Mouse (Mus musculus) heart, embryonic 14.5 days (tissue): ENCODE data around the gene Nisch. TPM values are rescaled to one million over a fixed set of nuclear protein-coding genes. Genes with fewer than 3 reads are reported as not detected.

Source experiments
- ATAC-seq: fragments of 200-750 bp; cut with Nextera tagmentation; 2 replicates; pipeline ENCODE4 v1.8.0; 2017; ENCODE audit warnings: low read depth, moderate TSS enrichment; ENCODE audit not compliant: insufficient number of reproducible peaks, insufficient read depth, low FRiP score
- H3K27ac ChIP-seq, 2 experiments: fragments of 200-500 bp in 1 of 2; fragments of 300-500 bp in 1 of 2; sonication (generic) in 1 of 2; replicated peaks in 1 of 2; 2 replicates each; pipeline ENCODE4 v1.5.1; 2012 to 2014; ENCODE audit warnings: low read depth in 2 of 2, low read length in 2 of 2, control low read depth in 1 of 2, mild to moderate bottlenecking in 1 of 2, mixed read lengths in 1 of 2; ENCODE audit not compliant: control insufficient read depth in 1 of 2, insufficient read depth in 1 of 2
- H3K27me3 ChIP-seq: fragments of 300-500 bp; sonication (generic); 2 replicates; pipeline ENCODE4 v1.6.1; 2014; ENCODE audit warnings: mild to moderate bottlenecking, low read length, control low read depth; ENCODE audit not compliant: control insufficient read depth, insufficient read depth
- H3K36me3 ChIP-seq: fragments of 300-500 bp; sonication (generic); 2 replicates; pipeline ENCODE4 v1.6.1; 2014; ENCODE audit warnings: mild to moderate bottlenecking, control low read depth, low read length, mixed read lengths; ENCODE audit not compliant: control insufficient read depth, insufficient read depth
- H3K4me1 ChIP-seq, 2 experiments: fragments of 200-500 bp in 1 of 2; fragments of 300-500 bp in 1 of 2; sonication (generic) in 1 of 2; 2 replicates each; pipeline ENCODE4 v1.6.1; 2012 to 2014; ENCODE audit warnings: low read length in 2 of 2, control low read depth in 1 of 2, mixed read lengths in 1 of 2; ENCODE audit not compliant: control insufficient read depth in 2 of 2, insufficient read depth in 2 of 2
- H3K4me2 ChIP-seq: fragments of 300-500 bp; sonication (generic); 2 replicates; pipeline ENCODE4 v1.6.1; 2014; ENCODE audit warnings: mild to moderate bottlenecking, low read length
- H3K4me3 ChIP-seq, 2 experiments: fragments of 200-500 bp in 1 of 2; fragments of 300-500 bp in 1 of 2; sonication (generic) in 1 of 2; 2 replicates each; pipeline ENCODE4 v1.5.1; 2012 to 2014; ENCODE audit warnings: low read length in 2 of 2, mild to moderate bottlenecking in 2 of 2, control low read depth in 1 of 2, low read depth in 1 of 2, moderate library complexity in 1 of 2; ENCODE audit not compliant: control insufficient read depth in 1 of 2, insufficient read depth in 1 of 2
- H3K9ac ChIP-seq: fragments of 300-500 bp; sonication (generic); 2 replicates; pipeline ENCODE4 v1.6.1; 2014; ENCODE audit warnings: mild to moderate bottlenecking, low read length
- H3K9me3 ChIP-seq: fragments of 300-500 bp; sonication (generic); 2 replicates; pipeline ENCODE4 v1.6.1; 2016; ENCODE audit warnings: low read length, control low read depth; ENCODE audit not compliant: control insufficient read depth
- WGBS: fragments of 180-500 bp; shearing (Covaris S2); extraction: QIAGEN DNeasy Blood & Tissue Kit; methylation state at CpG from one replicate; pipeline ENCODE4 v1.1.7; 2014; 5-methylcytosine and 5-hydroxymethylcytosine counted together
- polyA plus RNA-seq: library from polyadenylated mRNA; unstranded; fragments of >200 nt; fragmentation: Nextera tagmentation; extraction: Ambion mirVana; gene quantifications from 2 replicates; pipeline ENCODE4 v1.2.1, GENCODE M21; 2014

Nisch gene
- polyA plus RNA-seq, 1 experiment from 2014 or later, result 308 TPM

- Histone ChIP-seq H3K4me3 (no peak overlapping the region), H3K27me3 (no peaks in the 10 kb centered on the region), H3K4me1 (peaks cover 11 to 19% of the 10 kb centered on the region in 2 experiments), H3K36me3 (peaks cover 65% of the 10 kb centered on the region), H3K9ac (no peak overlapping the region), H3K27ac (no peak overlapping the region), H3K9me3 (no peaks in the 10 kb centered on the region), H3K4me2 (no peak overlapping the region)
- 93% methylated on average over 34 of the region's 34 CpGs for WGBS
- ATAC-seq, result no peak
Observed at GRCm38 (mm10) chr14:31135495-31136410, 81.0 kb downstream of the Nisch start.

DNA sequence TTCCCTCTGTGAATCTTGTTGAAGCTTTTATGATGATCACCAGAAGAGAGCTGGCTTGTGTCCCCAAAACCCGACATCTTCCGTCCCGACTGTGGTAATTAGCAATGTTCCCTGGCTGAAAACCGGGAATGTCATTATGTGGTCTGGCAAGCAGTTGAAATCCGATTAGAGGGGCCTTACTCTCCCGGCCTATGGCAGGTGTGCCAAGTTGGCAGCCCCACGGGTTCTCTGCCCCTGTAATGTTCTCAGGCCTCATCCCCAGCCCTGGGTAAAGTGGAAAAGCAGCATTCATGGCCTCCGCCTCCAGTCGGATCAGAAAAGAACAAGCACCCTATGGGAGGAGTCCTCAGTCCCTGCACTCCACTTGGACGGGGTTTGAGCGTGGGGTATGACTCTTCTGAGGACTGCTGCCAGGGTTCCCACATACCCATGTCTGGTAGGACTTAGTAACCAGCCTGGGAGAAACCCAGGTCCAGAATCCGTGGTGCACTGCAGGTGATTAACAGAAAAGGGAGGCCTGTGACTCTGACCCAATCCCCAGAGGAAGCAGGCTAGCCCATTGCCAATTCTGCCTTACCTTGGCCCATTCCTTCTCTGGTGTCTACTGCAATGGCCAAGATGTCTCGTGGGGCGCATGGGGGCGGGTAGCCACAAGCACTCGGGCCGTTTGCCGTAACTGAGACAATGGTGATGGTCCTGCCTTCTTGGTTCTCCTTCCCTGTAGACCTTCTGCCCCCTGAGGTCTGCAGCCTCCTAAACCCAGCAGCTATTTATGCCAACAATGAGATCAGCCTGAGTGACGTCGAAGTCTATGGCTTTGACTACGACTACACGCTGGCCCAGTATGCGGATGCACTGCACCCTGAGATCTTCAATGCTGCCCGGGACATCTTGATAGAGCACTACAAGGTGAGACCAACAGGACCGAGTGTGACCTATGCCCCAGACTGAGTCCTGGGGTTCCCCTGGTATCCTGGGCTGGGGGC lies 82.4 kb downstream of the Nisch start:
- Histone ChIP-seq H3K4me1 (peaks cover 19 to 27% of the 10 kb centered on the region in 2 experiments), H3K4me2 (no peak overlapping the region), H3K27me3 (no peaks in the 10 kb centered on the region), H3K9ac (no peak overlapping the region), H3K4me3 (no peak overlapping the region), H3K27ac (no peak overlapping the region), H3K36me3 (peaks cover 51% of the 10 kb centered on the region), H3K9me3 (no peaks in the 10 kb centered on the region)
- no peak for ATAC-seq
- 85% methylated on average over 25 of the region's 25 CpGs for WGBS

DNA sequence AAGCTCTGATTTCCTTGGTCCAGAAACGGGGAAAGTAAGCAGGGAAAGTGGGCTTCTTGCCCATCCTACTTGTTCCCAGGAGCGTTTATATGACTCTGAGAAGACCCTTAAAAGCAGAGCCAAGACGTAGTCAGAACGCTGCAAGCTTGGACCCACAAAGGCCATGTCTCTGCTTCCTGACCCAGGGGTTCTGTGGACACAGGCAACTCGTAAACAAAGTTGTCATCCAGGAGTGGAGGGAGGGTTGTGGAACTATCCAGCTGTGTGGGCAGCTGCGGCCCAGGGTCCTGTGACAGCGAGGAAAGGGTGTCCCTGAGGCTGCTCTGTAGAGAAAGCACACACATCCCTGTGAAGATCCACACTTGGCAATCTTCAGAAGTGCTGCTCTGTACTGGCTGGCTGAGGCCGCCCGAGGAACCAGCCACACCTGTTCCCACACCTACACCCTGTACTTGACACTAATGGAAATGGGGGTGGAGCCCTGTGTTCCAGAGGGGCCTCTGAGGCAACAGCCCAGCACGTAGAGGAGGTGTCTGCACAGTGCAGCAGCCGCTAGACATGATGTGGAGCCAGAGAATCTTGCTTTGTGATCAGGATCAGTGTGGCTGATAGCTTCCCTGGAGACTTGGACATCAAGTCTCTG lies 83.6 kb downstream of the Nisch start:
- ATAC-seq, result no peak
- Histone ChIP-seq H3K27ac (no peak overlapping the region), H3K9me3 (no peaks in the 10 kb centered on the region), H3K4me3 (no peak overlapping the region), H3K36me3 (peaks cover 39% of the 10 kb centered on the region), H3K9ac (0 out of 2 replicates have a peak overlapping the region, but pooled peaks have one; percentile 2), H3K4me1 (peaks cover 19 to 27% of the 10 kb centered on the region in 2 experiments), H3K4me2 (peak overlapping the region; percentile 84), H3K27me3 (no peaks in the 10 kb centered on the region)
- 63% methylated on average over 11 of the region's 11 CpGs for WGBS

- 85% methylated on average over 7 of the region's 7 CpGs for WGBS
- Histone ChIP-seq H3K9ac (peak overlapping the region; percentile 93), H3K4me1 (peaks cover 19 to 27% of the 10 kb centered on the region in 2 experiments)
Observed at GRCm38 (mm10) chr14:31132491-31132975, 84.2 kb downstream of the Nisch start.

DNA sequence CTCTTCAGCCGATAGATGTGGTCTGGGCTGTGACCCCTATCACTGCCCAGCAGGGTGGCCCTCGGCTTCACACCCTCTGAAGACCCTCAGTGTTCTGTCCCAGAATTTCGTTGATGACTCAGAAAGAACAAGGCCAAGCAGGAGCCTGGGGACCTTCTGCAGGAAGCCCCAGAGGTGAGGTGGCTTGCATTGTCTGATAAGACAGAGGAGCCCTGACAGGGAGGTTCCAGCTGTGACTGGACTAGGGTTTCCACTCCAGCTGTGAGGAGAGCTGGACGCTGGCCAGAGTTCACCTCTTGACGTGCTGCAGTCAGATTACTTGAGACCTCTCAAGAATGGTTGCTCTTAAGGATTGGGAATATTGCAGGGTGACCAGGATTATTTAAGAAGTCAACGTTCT lies 84.7 kb downstream of the Nisch start:
- H3K4me1 ChIP-seq, result peaks cover 21 to 32% of the 10 kb centered on the region in 2 experiments
- peaks cover 28% of the 10 kb centered on the region for H3K36me3 ChIP-seq
- peak overlapping the region; percentile 93 for H3K9ac ChIP-seq
- no peak for ATAC-seq
- H3K27me3 ChIP-seq, result no peaks in the 10 kb centered on the region
- no peak overlapping the region for H3K27ac ChIP-seq
- peak overlapping the region; percentile 74 to 88 for H3K4me3 ChIP-seq
- no peaks in the 10 kb centered on the region for H3K9me3 ChIP-seq
- 2% methylated on average over 6 of the region's 6 CpGs for WGBS
- H3K4me2 ChIP-seq, result peak overlapping the region; percentile 84

More at GRCm38 (mm10) chr14:31132491-31132975, 84.2 kb downstream of the Nisch start:
- no peaks in the 10 kb centered on the region for H3K27me3 ChIP-seq
- H3K4me3 ChIP-seq, result peak overlapping the region in 1 of 2 experiments; percentile 88; a peak in 1 of 4 replicates
- no peak overlapping the region for H3K27ac ChIP-seq
- no peak for ATAC-seq
- no peaks in the 10 kb centered on the region for H3K9me3 ChIP-seq
- peaks cover 33% of the 10 kb centered on the region for H3K36me3 ChIP-seq
- peak overlapping the region; percentile 84 for H3K4me2 ChIP-seq

GRCm38 (mm10) chr14:31131272-31131821 lies 85.4 kb downstream of the Nisch start:
- Histone ChIP-seq H3K9ac (peak overlapping the region; percentile 93), H3K9me3 (no peaks in the 10 kb centered on the region), H3K27ac (peak overlapping the region; percentile 4 to 83), H3K27me3 (no peaks in the 10 kb centered on the region), H3K36me3 (peaks cover 21% of the 10 kb centered on the region), H3K4me3 (peak overlapping the region; percentile 74 to 88), H3K4me1 (peaks cover 25 to 36% of the 10 kb centered on the region in 2 experiments), H3K4me2 (peak overlapping the region; percentile 84)
- WGBS, result 0% methylated on average over 43 of the region's 43 CpGs
- ATAC-seq, result no peak
